Mouse (Mus musculus): ENCODE data around the gene Ppfia3. TPM values are rescaled to one million over a fixed set of nuclear protein-coding genes. Genes with fewer than 3 reads are reported as not detected.
A peak's percentile ranks its signal among the peaks of the same experiment; 100 is the strongest.

Gene Ppfia3
- polyA plus RNA-seq (2016; fragmentation: Nextera tagmentation; extraction: Ambion mirVana), result 6.0 and 8.9 TPM in 2 replicates

- 0% methylated on average over 25 of the region's 26 CpGs for WGBS
- Histone ChIP-seq H3K27me3 (ENCODE audit: poor library complexity, severe bottlenecking) (peaks cover 80% of the 10 kb centered on the region), H3K4me1 (peaks cover 67% of the 10 kb centered on the region), H3K9me3 (no peaks in the 10 kb centered on the region), H3K4me3 (peak within 1 kb of the TSS; percentile 80), H3K27ac (peak within 1 kb of the TSS; percentile 89), H3K36me3 (replicated peaks) (peaks cover 4% of the 10 kb centered on the region)
- DNase-seq (ENCODE audit: extremely low spot score, low spot score), result no peak
Measured at GRCm38 (mm10) chr7:45366652-45367019, at the start of gene Ppfia3. TSS of gene Ppfia3 (minus strand) at chr7:45367019.

GRCm38 (mm10) chr7:45415636-45416035 lies 48.8 kb upstream of the Ppfia3 start:
- H3K27ac ChIP-seq, result no peak overlapping the region
- WGBS, result 11% methylated on average over 37 of the region's 37 CpGs
- no peaks in the 10 kb centered on the region for H3K9me3 ChIP-seq
- peak overlapping the region; percentile 24; the same call in 1 of the 2 replicates for H3K4me3 ChIP-seq
- no peak for DNase-seq (ENCODE audit: extremely low spot score, low spot score)
- H3K36me3 ChIP-seq (replicated peaks), result peaks cover 8% of the 10 kb centered on the region
- peaks cover 100% of the 10 kb centered on the region for H3K27me3 ChIP-seq (ENCODE audit: poor library complexity, severe bottlenecking)
- H3K4me1 ChIP-seq, result peaks cover 49% of the 10 kb centered on the region

- peak overlapping the region; percentile 55; the same call in 1 of the 2 replicates for H3K4me3 ChIP-seq
Measured at GRCm38 (mm10) chr7:45414740-45415224, 48.0 kb upstream of the Ppfia3 start.

GRCm38 (mm10) chr7:45413864-45414739 lies 47.3 kb upstream of the Ppfia3 start:
- H3K9me3 ChIP-seq, result no peaks in the 10 kb centered on the region
- H3K27me3 ChIP-seq (ENCODE audit: poor library complexity, severe bottlenecking), result peaks cover 100% of the 10 kb centered on the region
- H3K27ac ChIP-seq, result peak overlapping the region; percentile 4; the same call in 1 of the 2 replicates
- peaks cover 39% of the 10 kb centered on the region for H3K4me1 ChIP-seq
- DNase-seq (ENCODE audit: extremely low spot score, low spot score), result no peak
- peak overlapping the region; percentile 55 for H3K4me3 ChIP-seq
- H3K36me3 ChIP-seq (replicated peaks), result no peaks in the 10 kb centered on the region
- 2% methylated on average over 27 of the region's 27 CpGs for WGBS

More at GRCm38 (mm10) chr7:45414740-45415224, 48.0 kb upstream of the Ppfia3 start:
- DNase-seq (ENCODE audit: extremely low spot score, low spot score), result no peak
- Histone ChIP-seq H3K9me3 (no peaks in the 10 kb centered on the region), H3K27ac (no peak overlapping the region), H3K36me3 (replicated peaks) (no peaks in the 10 kb centered on the region), H3K4me1 (peaks cover 41% of the 10 kb centered on the region), H3K27me3 (ENCODE audit: poor library complexity, severe bottlenecking) (peaks cover 100% of the 10 kb centered on the region)
- WGBS, result 45% methylated on average over 12 of the region's 12 CpGs

- no peaks in the 10 kb centered on the region for H3K36me3 ChIP-seq (replicated peaks)
- 4% methylated on average over 45 of the region's 45 CpGs for WGBS
- H3K4me3 ChIP-seq, result peak within 1 kb of the TSS; percentile 55
- no peak for DNase-seq (ENCODE audit: extremely low spot score, low spot score)
- H3K27ac ChIP-seq, result peak within 1 kb of the TSS; percentile 4
- H3K4me1 ChIP-seq, result peaks cover 36% of the 10 kb centered on the region
- H3K27me3 ChIP-seq (ENCODE audit: poor library complexity, severe bottlenecking), result peaks cover 100% of the 10 kb centered on the region
- H3K9me3 ChIP-seq, result no peaks in the 10 kb centered on the region
Measured at GRCm38 (mm10) chr7:45413113-45413863, 46.5 kb upstream of the Ppfia3 start, which contains the start of gene Ntf5. TSS of gene Ntf5 (plus strand) at chr7:45413695.

- DNase-seq (ENCODE audit: extremely low spot score, low spot score), result no peak
- 96% methylated on average over 2 of the region's 2 CpGs for WGBS
- H3K36me3 ChIP-seq (replicated peaks), result no peaks in the 10 kb centered on the region
Measured at GRCm38 (mm10) chr7:45412421-45412820, 45.6 kb upstream of the Ppfia3 start.

GRCm38 (mm10) chr7:45409497-45410163 lies 42.8 kb upstream of the Ppfia3 start:
- 91% methylated on average over 8 of the region's 8 CpGs for WGBS

More at GRCm38 (mm10) chr7:45412421-45412820, 45.6 kb upstream of the Ppfia3 start:
- peaks cover 100% of the 10 kb centered on the region for H3K27me3 ChIP-seq (ENCODE audit: poor library complexity, severe bottlenecking)
- peaks cover 28% of the 10 kb centered on the region for H3K4me1 ChIP-seq
- H3K27ac ChIP-seq, result no peak overlapping the region
- H3K4me3 ChIP-seq, result no peak overlapping the region
- H3K9me3 ChIP-seq, result no peaks in the 10 kb centered on the region

GRCm38 (mm10) chr7:45408949-45409348 lies 42.1 kb upstream of the Ppfia3 start:
- DNase-seq (ENCODE audit: extremely low spot score, low spot score), result no peak
- no peak overlapping the region for H3K27ac ChIP-seq
- peaks cover 30% of the 10 kb centered on the region for H3K4me1 ChIP-seq
- no peak overlapping the region for H3K4me3 ChIP-seq
- WGBS, result 89% methylated on average over 17 of the region's 17 CpGs
- no peaks in the 10 kb centered on the region for H3K36me3 ChIP-seq (replicated peaks)
- peaks cover 91% of the 10 kb centered on the region for H3K27me3 ChIP-seq (ENCODE audit: poor library complexity, severe bottlenecking)
- no peaks in the 10 kb centered on the region for H3K9me3 ChIP-seq

More at GRCm38 (mm10) chr7:45409497-45410163, 42.8 kb upstream of the Ppfia3 start:
- no peak overlapping the region for H3K4me3 ChIP-seq
- peaks cover 36% of the 10 kb centered on the region for H3K4me1 ChIP-seq
- H3K36me3 ChIP-seq (replicated peaks), result no peaks in the 10 kb centered on the region
- H3K27me3 ChIP-seq (ENCODE audit: poor library complexity, severe bottlenecking), result peaks cover 98% of the 10 kb centered on the region
- no peak overlapping the region for H3K27ac ChIP-seq
- DNase-seq (ENCODE audit: extremely low spot score, low spot score), result no peak
- no peaks in the 10 kb centered on the region for H3K9me3 ChIP-seq

- H3K4me3 ChIP-seq, result no peak overlapping the region
- no peak overlapping the region for H3K27ac ChIP-seq
- no peak for DNase-seq (ENCODE audit: extremely low spot score, low spot score)
- peaks cover 24% of the 10 kb centered on the region for H3K4me1 ChIP-seq
- H3K36me3 ChIP-seq (replicated peaks), result no peaks in the 10 kb centered on the region
- WGBS, result 72% methylated on average over 7 of the region's 7 CpGs
- H3K27me3 ChIP-seq (ENCODE audit: poor library complexity, severe bottlenecking), result peaks cover 85% of the 10 kb centered on the region
- no peaks in the 10 kb centered on the region for H3K9me3 ChIP-seq
Measured at GRCm38 (mm10) chr7:45408351-45408750, 41.5 kb upstream of the Ppfia3 start.

- peaks cover 19% of the 10 kb centered on the region for H3K4me1 ChIP-seq
- peaks cover 83% of the 10 kb centered on the region for H3K27me3 ChIP-seq (ENCODE audit: poor library complexity, severe bottlenecking)
- H3K9me3 ChIP-seq, result no peaks in the 10 kb centered on the region
- no peak overlapping the region for H3K4me3 ChIP-seq
- WGBS, result 81% methylated on average over 10 of the region's 10 CpGs
- H3K36me3 ChIP-seq (replicated peaks), result no peaks in the 10 kb centered on the region
- no peak overlapping the region for H3K27ac ChIP-seq
- no peak for DNase-seq (ENCODE audit: extremely low spot score, low spot score)
Measured at GRCm38 (mm10) chr7:45407836-45408235, 41.0 kb upstream of the Ppfia3 start.

GRCm38 (mm10) chr7:45406157-45407156 lies 39.6 kb upstream of the Ppfia3 start:
- 3% methylated on average over 114 of the region's 114 CpGs for WGBS
- Histone ChIP-seq H3K27me3 (ENCODE audit: poor library complexity, severe bottlenecking) (peaks cover 70% of the 10 kb centered on the region), H3K9me3 (no peaks in the 10 kb centered on the region), H3K27ac (no peak overlapping the region), H3K36me3 (replicated peaks) (no peaks in the 10 kb centered on the region), H3K4me3 (peak overlapping the region; percentile 44), H3K4me1 (peaks cover 19% of the 10 kb centered on the region)
- no peak for DNase-seq (ENCODE audit: extremely low spot score, low spot score)

Data from forebrain, embryonic 10.5 days (tissue).